ENCODE assay signal across 14 mouse cellular contexts in genomic region chr5:115720761-115721160, GRCm38 (mm10).
"Had no signal": no experiment of that assay in that cellular context is flagged by ENCODE, and none has a peak within 500 bp of the region (broad histone marks: within the 10 kb centered on the region; RNA-seq: fewer than 3 reads in every experiment).

No protein-coding gene starts in this region.

- H3K4me3 ChIP-seq: left cerebral cortex, adult 2 months; liver, embryonic 13.5 days; midbrain, embryonic 12.5 days; myocyte; neural tube, embryonic 13.5 days; stomach, embryonic 15.5 days had no signal

- H3K36me3 ChIP-seq: liver, embryonic 13.5 days; midbrain, embryonic 12.5 days; stomach, embryonic 15.5 days had no signal

- DNase-seq: layer of hippocampus, postnatal 36 days; liver, embryonic 13.5 days; lung, adult 2 months; retina, postnatal 1 day; right cerebral cortex, postnatal 25 days; spleen, adult 18-20 months; thymus, postnatal 25 days had no signal

- ATAC-seq: intestine, postnatal 0 days had no signal

- H3K27me3 ChIP-seq: liver, embryonic 13.5 days; midbrain, embryonic 12.5 days; neural tube, embryonic 13.5 days; stomach, embryonic 15.5 days had no signal

- H3K4me2 ChIP-seq: liver, embryonic 13.5 days; midbrain, embryonic 12.5 days; neural tube, embryonic 13.5 days; stomach, embryonic 15.5 days had no signal

- H3K4me1 ChIP-seq: liver, embryonic 13.5 days; midbrain, embryonic 12.5 days; stomach, embryonic 15.5 days had no signal

- H3K27ac ChIP-seq: left cerebral cortex, adult 2 months; liver, embryonic 13.5 days; macrophage; midbrain, embryonic 12.5 days; neural tube, embryonic 13.5 days; stomach, embryonic 15.5 days had no signal

- H3K9me3 ChIP-seq: liver, embryonic 13.5 days; midbrain, embryonic 12.5 days; neural tube, embryonic 13.5 days; stomach, embryonic 15.5 days had no signal

- H3K9ac ChIP-seq: liver, embryonic 13.5 days; midbrain, embryonic 12.5 days; neural tube, embryonic 13.5 days; stomach, embryonic 15.5 days had no signal
